Mouse (Mus musculus): ENCODE measurements at regions not wholly inside any gene's neighbourhood (a gene's known extent, or its start where the extent isn't known, plus 50 kb on each side); places are given as distances from the start of the nearest gene placed in this dataset.

DNA sequence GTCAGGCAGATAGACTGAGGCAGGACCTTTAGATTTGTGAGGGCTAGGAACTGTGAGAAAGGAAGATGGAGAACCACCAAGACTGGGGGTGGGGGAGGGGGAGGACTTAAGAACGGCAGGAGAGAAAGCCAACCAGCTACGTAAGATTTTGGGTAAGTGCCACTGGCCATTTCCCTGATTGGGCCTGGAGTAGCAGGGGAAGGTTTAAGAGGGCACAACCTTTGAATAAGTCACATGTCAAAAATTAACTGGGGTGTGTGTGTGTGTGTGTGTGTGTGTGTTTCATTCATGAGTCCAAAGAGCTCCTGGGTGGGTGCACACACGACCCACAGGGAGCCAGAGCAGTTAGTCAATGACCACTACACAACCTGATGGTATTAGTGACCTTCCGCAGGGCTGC, 161.6 kb upstream of the Ctnnb1 start:
- no peak for DNase-seq (ENCODE audit: low spot score)

DNA sequence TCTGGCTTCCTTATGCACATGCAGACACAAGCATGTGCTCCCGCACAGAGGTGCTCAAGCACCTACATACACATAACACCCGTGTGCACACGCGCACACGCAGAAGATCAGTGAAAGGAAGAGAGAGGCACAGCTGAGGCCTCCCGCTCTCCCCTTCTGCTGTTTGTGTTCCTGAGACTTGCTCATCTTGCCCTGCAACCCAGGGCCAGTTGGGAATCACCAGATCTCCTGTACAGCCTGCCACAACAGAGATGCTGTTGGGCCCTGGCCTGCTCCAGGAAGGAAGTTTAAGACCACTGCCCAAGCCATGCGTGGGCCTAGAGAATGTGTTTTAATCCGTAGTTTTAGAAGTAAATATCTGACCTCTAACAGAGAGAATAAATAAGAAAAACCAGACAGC, 160.0 kb upstream of the Ctnnb1 start:
- DNase-seq (ENCODE audit: low spot score) = no peak

DNA sequence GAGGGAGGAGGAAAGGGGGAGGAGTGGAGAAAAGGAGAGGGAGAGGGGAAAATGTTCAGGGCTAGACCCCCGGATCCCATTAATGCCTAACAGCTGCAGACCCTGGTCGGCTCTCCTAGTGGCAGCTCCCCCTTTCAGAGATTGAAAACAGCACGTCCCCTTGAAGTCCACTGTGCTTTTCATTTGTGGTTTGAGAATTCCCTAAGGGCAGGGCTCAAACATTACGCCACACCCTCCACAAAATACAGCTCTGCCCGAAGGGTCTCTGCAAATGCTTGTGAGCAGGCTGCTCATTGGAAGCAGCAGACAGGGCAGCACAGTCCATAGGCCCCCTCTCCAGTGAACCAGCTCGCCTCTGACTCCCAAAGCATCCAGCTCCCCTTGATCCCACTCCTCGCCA, 159.3 kb upstream of the Ctnnb1 start:
- DNase-seq (ENCODE audit: low spot score) = no peak

DNA sequence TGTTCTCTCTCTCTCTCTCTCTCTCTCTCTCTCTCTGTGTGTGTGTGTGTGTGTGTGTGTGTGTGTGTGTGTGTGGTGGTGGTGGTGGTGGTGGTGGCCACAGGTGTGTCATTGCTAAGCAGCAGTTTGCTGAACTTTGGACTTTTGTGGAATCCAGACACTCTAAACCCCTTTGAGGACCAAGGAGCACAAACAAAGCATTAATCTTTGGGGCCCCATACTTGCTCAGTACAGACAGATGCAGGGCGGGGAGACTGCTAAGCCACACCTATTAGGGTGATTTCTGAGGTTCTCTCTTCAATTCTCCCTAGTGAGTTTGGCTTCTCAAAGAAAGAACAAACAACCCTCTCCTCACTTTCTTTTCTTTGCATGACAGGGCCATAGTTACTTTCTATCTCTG, 158.1 kb upstream of the Ctnnb1 start:
- no peak for DNase-seq (ENCODE audit: low spot score)

DNA sequence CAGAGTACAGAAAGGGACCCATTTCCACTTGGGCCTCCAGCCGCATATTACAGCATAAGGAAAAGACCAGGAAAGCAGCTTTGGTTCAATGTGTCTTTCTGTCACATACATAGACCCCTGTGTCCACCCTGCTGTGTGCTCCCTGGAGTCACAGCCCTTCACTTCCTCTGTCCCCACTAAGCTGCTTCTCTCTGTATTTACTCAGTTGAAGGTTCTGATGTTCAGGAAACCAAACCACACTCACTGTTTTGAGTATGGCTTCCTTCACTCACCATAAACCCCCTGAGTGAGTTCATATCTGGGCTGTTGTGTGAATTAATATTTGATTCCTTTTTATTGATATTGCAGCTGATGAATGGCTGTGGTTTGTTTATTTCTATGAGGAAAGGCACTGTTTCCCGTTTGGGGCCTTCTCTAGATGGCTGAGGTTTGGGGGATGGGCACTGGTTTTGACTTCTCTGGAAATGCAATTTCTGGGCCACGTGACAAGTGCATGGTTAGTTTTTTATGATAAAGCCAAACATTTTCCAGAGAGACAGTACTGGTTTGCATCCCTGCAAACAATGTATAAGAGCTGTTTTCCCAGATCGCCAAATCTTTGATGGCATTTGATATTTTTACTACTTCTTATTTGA, 157.0 kb upstream of the Ctnnb1 start:
- no peak for DNase-seq (ENCODE audit: low spot score)

DNA sequence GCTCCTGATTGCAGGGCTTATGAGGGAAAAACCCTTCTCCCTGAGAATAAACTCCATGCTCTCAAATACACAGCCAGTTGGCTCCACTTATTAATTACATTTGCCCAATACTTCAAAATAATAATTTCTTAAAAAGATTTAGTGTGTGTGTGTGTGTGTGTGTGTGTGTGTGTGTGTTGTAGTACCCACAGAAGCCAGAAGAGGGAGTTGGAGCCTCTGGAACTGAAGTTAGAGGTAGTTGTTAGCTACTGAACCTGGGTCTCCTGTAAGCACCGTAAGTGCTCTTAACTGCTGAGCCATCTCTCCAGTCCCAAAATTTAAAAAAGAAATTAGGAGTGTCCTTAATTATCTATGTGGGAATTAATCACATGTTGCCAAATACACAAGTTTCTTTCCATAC, 154.8 kb upstream of the Ctnnb1 start:
- no peak for DNase-seq (ENCODE audit: low spot score)

DNA sequence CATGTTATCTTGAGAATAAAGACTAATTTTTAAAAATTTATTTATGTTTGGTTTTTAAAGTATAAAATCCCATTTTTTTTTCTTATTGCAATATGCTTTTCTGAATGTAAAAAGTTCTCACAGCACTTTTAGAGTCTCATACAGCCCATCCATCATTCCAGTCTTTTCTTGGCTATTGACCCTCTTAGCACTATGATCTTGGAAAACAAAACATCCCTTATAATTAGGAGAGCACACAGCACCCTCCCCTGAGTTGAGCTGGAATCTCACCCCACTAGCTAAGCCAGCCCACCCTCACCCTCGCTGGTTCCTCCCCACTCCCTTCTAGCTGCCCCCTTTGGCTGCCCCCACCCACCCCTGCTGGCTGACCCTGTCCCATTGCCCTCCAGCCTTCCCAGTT, 154.2 kb upstream of the Ctnnb1 start:
- DNase-seq (ENCODE audit: low spot score) = no peak

DNA sequence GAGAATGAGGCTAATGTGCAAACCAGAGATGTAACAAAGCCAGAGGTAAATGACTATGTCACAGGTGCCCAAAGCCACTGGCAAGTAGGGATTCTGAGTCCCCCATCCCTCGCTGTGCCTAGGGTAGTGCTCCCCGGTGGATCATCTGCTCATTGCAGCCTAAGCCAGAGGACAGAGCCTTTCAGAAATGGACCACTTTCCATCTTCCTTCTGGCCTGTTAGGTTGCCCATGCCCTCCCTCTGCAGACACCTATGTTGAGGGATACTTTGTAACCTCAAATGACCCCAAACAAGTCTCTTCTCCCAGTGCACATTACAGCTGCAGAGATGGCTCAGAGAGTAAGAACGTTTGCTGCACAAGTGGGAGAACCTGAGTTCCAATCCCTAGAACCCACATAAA, 153.3 kb upstream of the Ctnnb1 start:
- no peak for DNase-seq (ENCODE audit: low spot score)

DNA sequence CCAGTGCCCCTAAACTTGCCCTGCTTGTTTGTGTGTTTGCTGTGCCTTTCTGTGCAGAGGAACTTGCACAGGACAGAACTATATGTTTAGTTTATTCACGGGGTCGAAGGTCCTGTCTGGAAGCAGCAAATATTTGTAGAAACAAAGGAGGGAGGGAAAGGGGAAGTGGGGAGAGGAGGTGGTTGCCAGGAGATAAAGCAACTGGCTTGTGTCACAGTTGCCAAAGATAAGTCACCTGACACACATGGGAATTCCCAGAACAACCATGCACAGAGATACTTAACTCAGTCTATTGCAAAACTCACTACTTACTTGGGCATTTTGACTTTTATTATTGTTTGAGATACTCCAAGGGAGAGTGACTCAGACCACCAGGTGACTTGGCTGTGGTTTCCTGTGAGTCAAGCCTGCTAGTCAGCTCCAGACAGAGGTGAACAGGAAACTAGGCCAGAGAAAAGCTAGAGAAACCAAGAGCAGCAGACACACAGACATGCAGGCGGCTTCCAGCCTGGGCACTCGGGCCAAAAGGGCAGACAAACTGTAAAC, 152.5 kb upstream of the Ctnnb1 start:
- peak; percentile 36 for DNase-seq (ENCODE audit: low spot score)

DNA sequence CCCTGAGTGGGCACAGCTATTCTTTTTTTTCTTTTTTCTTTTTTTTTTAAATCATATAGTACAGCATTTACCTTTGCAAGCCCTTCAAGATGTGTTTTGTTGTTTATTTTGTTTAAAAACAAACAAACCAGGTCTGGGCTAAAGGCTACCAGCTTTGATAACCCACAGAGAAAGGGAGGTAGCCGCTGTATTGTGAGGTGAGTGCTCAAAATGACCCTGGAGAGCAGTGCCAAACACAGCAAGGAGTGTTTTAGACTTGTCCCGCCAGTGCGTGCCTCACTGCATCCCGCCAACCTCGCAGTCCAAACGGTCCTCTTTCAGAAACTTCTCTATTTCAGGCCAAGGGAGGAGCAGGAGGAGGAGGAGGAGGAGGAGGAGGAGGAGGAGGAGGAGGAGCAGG, 152.0 kb upstream of the Ctnnb1 start:
- DNase-seq (ENCODE audit: low spot score) = no peak

DNA sequence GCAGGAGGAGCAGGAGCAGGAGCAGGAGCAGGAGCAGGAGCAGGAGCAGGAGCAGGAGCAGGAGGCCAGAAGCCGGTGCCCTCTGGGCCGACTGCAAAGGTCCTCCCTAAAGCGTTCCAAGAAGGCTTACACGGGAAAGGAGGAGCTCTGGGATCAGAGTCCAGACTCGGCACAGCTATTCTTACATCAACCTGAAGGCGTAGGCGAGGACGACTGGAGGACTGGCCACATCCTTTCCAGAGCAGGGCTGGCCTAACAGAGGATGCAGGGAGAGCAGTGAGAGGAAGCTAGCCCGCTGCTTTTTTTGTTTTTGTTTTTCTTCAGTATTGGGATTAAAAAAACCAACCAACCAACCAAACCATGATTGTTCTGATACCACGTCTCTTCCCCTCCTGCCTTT, 151.5 kb upstream of the Ctnnb1 start:
- no peak for DNase-seq (ENCODE audit: low spot score)

DNA sequence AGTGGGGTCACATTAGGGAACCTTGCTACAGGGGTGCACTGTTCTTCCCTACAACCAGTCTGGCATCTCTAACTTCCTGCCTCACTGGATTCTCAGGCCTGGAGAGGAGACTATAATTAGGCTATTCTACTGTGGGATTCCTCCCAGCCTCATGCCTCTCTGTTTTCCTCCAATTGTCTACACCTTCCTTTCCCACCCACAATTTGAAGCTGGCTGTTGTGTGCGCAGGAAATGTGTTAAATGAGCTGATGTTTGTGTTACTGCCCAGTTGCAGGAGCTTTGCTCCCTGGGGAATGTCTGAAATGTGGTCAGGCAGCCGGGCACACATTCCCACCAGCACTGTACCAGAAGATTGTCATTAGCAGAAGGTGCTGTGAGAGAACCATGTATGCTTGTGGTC, 150.6 kb upstream of the Ctnnb1 start:
- DNase-seq (ENCODE audit: low spot score) = no peak

DNA sequence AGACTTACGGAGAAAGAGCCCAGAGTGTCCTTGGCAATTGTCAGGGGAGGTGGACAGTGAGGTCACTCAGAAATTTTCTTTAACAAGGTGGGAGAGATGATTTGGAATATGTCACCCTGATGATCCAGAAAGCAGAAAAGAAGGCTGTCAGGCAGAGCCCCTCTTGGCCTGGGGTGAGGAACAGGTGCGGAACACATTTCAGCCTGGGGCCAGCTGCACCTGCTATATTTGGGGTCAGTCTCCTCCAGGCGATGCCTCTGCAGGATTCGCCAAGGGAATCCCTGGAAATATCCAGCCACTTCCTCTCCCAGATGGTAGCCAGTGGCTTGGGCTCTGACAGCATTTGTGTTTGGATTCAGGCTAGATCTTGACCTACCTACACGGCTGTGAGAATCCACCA, 134.8 kb upstream of the Ctnnb1 start:
- DNase-seq (ENCODE audit: low spot score) = no peak

DNA sequence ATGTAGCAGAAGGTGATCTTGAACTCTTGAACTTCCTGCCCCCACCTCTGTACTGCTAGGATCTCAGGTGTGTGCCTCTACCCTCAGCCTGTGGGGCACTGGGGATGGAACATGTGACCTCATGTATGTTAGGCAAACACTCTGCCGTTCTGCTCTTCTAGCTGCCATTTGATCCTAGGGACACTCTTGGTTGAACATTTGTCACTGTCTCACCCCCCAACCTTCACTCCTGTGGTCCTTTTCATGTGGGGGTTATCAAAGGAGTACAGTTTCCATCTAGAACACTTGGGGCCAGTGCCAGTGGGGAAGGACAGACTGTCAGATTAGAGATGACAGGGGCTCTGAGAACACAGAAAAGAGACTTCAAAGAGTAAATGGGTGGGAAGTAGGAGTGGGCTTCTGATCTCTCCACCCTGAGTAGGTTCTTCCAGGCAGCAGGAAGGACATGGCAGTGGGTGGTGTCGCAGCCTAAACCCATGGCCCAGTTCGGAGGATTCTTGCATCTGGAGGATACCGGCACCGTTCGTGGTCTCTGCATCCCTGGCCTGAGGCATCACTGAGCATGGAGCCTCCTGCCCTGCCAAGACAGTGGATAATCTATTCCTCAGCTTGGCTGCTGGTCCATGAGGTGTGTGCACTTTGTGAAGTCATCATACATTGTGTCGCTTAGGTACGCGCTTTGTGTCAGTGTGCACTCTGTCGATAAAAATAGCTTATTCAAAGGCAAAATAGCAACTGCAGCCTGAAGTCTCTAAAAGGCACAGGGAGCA, 132.7 kb upstream of the Ctnnb1 start:
- no peak for DNase-seq (ENCODE audit: low spot score)

DNA sequence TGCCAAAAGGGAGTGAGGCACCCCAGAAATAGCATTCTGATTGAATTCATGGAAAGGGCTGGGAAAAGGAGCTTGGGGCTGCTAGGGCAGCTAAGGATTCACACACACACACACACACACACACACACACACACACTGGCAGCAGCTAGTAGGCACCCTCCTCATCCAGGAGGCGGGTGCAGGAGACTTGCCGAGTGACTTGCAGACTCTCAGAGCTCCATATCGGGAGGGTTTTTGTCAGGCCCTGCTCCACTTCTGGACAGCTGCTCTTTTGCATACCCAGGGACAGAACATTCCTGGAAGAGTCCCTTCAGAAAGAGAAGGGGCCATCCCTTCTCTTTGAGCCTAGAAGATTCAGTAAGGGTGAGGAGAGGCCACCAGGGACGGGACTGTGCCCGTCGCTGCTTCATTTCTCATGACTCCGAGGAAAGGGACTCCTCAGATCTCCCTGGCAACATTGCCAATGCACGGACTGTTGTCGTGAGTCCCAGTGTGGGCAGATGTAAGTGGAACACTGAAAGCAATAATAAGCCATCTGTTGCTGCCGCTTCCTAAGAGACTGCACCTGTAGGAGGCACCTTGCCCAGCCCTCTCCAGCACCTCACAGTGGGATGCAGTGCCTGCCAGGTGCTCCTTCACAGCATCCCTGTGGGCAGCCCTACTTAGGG, 130.9 kb upstream of the Ctnnb1 start:
- no peak for DNase-seq (ENCODE audit: low spot score)

DNA sequence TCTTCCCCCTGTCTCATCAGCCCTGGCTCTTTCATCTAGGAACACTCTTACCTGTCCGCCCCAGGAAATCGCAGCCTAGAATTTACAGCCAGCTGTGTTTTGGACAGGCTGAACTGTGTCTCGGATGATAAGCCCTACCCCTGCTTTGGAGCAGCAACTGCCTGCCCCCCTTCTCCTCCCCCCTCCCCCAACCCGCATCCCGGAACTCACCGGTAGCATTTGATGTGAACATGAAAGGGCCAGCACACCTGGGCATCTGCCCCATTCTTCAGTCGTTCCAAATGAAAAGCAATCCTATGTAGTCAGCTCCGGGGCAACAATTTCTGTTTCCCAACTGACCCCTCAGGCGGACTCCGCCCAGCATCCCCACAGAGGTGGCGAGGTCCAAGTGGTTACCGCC, 130.1 kb upstream of the Ctnnb1 start:
- DNase-seq (ENCODE audit: low spot score) = no peak

DNA sequence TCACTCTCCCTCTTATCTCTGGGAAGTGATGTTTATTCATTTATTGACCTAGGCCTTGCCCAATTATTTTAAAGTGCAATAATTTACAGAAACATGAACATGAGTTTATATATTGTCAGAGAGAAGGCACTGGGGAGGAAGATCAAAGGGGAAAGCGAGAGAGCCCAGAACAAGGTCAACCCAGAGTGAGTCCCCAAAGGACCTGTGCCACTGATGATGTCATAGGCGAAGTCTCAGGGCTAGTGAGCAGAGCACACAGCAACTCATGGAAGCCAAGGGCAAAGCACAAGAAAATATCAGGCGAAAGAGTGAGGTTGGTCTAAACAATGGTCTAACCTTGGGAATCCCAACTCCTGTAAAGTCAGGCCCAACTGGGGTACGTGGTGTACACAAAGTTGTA, 126.4 kb upstream of the Ctnnb1 start:
- no peak for DNase-seq (ENCODE audit: low spot score)

DNA sequence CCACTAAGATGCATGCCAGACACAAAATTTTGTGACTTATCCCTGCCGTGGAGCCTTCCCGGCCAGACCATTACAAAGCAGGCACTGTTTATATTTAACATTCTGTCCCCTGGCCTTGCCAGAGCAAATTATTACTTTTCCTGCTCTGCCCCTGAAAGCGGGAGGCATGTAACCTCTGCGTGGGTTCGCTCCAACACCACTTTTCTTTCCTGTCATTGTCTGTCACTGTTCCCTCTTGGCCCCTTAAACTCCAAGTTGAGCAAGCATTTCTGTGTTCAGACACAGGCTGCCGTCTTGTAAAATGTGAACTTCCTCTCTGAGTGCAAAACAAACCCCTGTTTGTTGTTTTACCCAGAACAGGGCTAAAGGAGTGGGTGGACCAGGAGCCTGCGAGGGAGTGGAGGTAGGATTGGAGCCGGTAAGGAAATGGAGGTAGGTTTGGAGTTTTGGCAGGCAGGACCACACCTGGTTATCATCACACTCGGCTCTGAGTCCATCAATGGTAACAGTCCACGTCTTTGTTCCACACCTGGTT, 124.2 kb upstream of the Ctnnb1 start:
- no peak for DNase-seq (ENCODE audit: low spot score)

DNA sequence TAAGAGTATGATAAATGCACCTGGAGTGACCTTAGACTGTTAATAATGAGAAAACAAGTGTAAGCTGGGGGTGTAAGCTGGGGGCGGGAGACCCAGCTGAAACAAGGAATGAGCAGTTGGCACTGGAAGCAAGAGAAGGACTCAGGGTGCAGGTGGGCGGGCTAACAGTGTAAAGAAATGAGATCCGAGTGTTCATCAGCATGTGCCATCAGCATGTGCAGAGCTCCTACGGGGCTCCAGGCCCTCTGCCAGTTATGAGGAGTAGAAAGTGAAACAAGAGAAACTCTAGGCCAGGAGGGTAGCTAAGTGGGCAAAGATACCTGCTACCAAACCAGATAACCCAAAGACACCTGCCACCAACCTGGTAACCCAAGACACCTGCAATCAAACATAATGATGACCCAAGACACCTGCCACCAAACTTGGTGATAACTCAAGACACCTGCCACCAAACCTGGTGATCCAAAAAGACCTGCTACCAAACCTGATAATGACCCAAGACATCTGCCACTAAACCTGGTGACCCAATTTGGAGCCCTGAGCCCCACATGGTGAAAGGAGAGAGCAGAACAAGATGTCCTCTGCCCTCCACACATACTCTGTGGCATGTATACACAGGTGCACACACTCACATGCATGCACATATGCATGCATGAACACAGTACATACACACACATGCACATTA, 120.1 kb upstream of the Ctnnb1 start:
- DNase-seq (ENCODE audit: low spot score) = no peak

DNA sequence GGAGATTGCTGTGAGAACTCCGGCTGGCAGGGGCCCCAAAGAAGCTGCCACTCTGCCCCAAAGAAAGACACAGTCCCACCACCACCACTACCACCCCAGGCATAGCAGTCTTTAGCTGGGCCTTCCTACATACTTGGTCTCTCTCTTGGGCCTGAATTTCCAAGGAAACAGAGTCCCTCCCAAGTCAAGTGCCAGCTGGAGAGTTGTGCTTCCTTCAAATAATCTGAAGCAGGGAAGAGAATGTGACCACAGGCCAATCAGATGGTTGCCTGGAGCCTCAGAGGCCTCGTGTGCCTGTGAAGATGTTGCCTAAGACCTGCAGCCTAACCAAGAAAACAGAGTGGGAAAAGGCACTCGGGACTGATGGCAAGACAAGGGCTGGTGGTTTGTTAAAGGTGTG, 117.5 kb upstream of the Ctnnb1 start:
- DNase-seq (ENCODE audit: low spot score) = no peak

DNA sequence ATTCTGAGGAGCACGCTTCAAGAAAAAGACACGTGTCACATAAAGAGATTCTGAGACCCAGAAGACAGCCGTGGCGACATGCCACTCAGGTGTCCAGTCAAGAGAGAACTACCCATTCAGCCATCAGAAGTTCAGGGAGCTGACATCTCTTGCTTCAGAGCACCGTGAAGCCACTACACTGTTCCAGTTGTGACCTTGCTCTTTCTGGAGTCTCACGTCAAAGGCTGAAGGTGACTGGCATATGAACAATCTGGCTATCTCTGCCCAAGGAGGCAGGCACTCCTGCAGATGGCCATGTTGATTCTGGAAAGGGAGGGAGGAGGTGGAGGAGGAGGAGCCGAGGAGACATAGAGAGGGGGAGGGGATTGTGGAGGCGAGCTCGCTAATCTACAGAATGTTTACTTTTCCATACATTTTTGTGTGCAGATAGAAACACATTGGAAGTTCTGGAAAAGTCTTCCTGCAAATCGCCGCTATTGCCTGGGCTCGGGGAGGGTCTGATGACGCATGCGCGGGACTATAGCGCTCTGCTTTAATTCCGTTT, 116.3 kb upstream of the Ctnnb1 start:
- no peak for DNase-seq (ENCODE audit: low spot score)

DNA sequence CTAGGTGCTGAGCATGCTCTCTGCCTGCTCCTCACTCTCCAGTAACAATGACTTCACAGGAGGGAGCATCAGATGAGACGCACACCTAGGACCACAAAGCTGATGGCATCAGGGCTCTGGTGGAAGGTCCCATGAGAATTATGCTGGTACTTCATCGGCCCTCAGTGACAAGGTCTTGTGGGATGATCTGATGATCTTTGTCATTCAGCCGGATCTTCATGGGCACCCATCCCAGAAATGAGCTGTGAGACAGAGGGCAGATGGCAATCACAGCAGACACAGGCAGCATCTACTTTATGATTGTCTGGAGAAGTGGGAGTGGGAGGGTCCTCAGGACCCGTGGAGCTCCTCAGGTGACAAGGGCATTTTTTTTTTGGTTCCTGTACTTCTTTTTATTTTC, 114.7 kb upstream of the Ctnnb1 start:
- no peak for DNase-seq (ENCODE audit: low spot score)

Data from urinary bladder, postnatal 25 days (tissue).